Mouse (Mus musculus) lung, embryonic 16.5 days (tissue): ENCODE measurements around the gene 2310030G06Rik. TPM values are rescaled to one million over a fixed set of nuclear protein-coding genes. Genes with fewer than 3 reads are reported as not detected.
A peak's percentile ranks its signal among the peaks of the same experiment; 100 is the strongest.

Source experiments
- ATAC-seq: fragments of 200-750 bp; cut with Nextera tagmentation; 2 replicates; pipeline ENCODE4 v1.8.0; 2017; ENCODE audit warnings: low read depth, mild to moderate bottlenecking, moderate library complexity
- H3K27ac ChIP-seq: fragments of 300-500 bp; sonication (generic); 2 replicates; pipeline ENCODE4 v1.5.1; 2014; ENCODE audit warnings: mild to moderate bottlenecking, control low read depth, low read length
- H3K27me3 ChIP-seq: fragments of 300-500 bp; sonication (generic); 2 replicates; pipeline ENCODE4 v1.6.1; 2014; ENCODE audit warnings: low read depth, low read length, mixed read lengths; ENCODE audit not compliant: control insufficient read depth, insufficient read depth
- H3K36me3 ChIP-seq: fragments of 300-500 bp; sonication (generic); 2 replicates; pipeline ENCODE4 v1.6.1; 2014; ENCODE audit warnings: low read length; ENCODE audit not compliant: control insufficient read depth, insufficient read depth
- H3K4me1 ChIP-seq: fragments of 300-500 bp; sonication (generic); replicated peaks from 2 replicates; pipeline ENCODE4 v1.6.1; 2014; ENCODE audit warnings: low read length, mixed read lengths; ENCODE audit not compliant: control insufficient read depth, insufficient read depth
- H3K4me2 ChIP-seq: fragments of 300-500 bp; sonication (generic); 2 replicates; pipeline ENCODE4 v1.6.1; 2014; ENCODE audit warnings: low read depth, low read length, control low read depth
- H3K4me3 ChIP-seq: fragments of 300-500 bp; sonication (generic); 2 replicates; pipeline ENCODE4 v1.5.1; 2014; ENCODE audit warnings: mild to moderate bottlenecking, low read length, control low read depth
- H3K9ac ChIP-seq: fragments of 300-500 bp; sonication (generic); 2 replicates; pipeline ENCODE4 v1.6.1; 2014; ENCODE audit warnings: low read length, control low read depth
- H3K9me3 ChIP-seq: fragments of 300-500 bp; sonication (generic); 2 replicates; pipeline ENCODE4 v1.6.1; 2016; ENCODE audit warnings: low read length; ENCODE audit not compliant: control insufficient read depth
- WGBS: fragments of 180-500 bp; shearing (Covaris S2); extraction: QIAGEN DNeasy Blood & Tissue Kit; methylation state at CpG from one replicate; pipeline ENCODE4 v1.1.7; 2014; 5-methylcytosine and 5-hydroxymethylcytosine counted together
- polyA plus RNA-seq: library from polyadenylated mRNA; unstranded; fragments of >200 nt; fragmentation: Nextera tagmentation; extraction: Ambion mirVana; gene quantifications from 2 replicates; pipeline ENCODE4 v1.2.1, GENCODE M21; 2015

The 2310030G06Rik gene
- polyA plus RNA-seq, 1 experiment from 2014 or later = 14.9 TPM

- Histone ChIP-seq H3K27ac (no peak overlapping the region), H3K36me3 (no peaks in the 10 kb centered on the region), H3K9me3 (no peaks in the 10 kb centered on the region), H3K4me3 (no peak overlapping the region), H3K9ac (no peak overlapping the region), H3K4me1 (no peaks in the 10 kb centered on the region), H3K4me2 (no peak overlapping the region), H3K27me3 (no peaks in the 10 kb centered on the region)
- WGBS = 14% methylated on average over 4 of the region's 4 CpGs
- ATAC-seq = no peak
Observed at GRCm38 (mm10) chr9:50732560-50732959, 13.8 kb downstream of the 2310030G06Rik start.

- Histone ChIP-seq H3K27me3 (no peaks in the 10 kb centered on the region), H3K9me3 (no peaks in the 10 kb centered on the region), H3K4me3 (no peak overlapping the region), H3K9ac (no peak overlapping the region), H3K4me1 (peaks cover 13% of the 10 kb centered on the region; the same call in 1 of the 2 replicates), H3K27ac (no peak overlapping the region), H3K36me3 (no peaks in the 10 kb centered on the region), H3K4me2 (no peak overlapping the region)
- ATAC-seq = no peak
- WGBS = 27% methylated on average over 4 of the region's 4 CpGs
Observed at GRCm38 (mm10) chr9:50729600-50729999, 16.7 kb downstream of the 2310030G06Rik start.

DNA sequence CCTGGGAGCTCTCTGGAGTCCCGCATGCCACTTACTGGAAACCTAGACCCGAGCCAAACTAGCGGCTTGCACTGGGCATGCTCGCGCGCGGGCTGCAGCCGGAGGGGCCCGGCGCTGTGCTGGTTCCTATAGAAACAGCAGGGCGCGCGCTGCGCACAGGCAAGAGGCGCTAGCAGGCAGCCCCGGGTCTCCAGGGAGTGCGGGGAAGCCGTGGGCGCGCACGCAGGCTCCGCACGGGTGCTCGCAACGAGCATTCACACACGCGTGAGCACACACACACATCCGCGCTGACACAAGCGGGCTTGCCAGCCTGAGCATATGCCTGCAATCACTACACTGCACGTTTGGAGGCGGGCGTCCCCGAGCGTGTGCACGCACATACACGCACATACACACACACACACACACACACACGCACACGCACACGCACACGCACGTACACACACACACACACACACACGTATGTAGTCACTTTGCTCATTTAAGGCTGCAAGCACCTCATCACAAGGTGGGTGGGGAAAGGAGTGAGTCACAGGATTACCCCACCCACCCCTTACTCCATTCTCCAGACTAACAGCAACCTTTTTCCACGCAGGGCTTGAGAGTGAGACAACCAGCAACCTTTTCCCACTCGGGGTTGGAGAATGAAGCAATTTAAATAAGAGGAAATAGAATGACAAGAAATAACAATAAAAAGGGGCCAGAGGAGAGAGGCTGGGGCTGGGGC, 18.2 kb downstream of the 2310030G06Rik start:
- Histone ChIP-seq H3K36me3 (no peaks in the 10 kb centered on the region), H3K9ac (peak overlapping the region; percentile 74), H3K4me3 (peak overlapping the region; percentile 65), H3K4me2 (peak overlapping the region; percentile 91), H3K9me3 (no peaks in the 10 kb centered on the region), H3K27ac (no peak overlapping the region), H3K4me1 (peaks cover 19% of the 10 kb centered on the region), H3K27me3 (no peaks in the 10 kb centered on the region)
- WGBS = under 1% methylated on average over 44 of the region's 45 CpGs
- ATAC-seq = peak; percentile 93

GRCm38 (mm10) chr9:50727171-50727924, 19.0 kb downstream of the 2310030G06Rik start:
- Histone ChIP-seq H3K4me1 (peaks cover 25% of the 10 kb centered on the region), H3K9ac (peak overlapping the region; percentile 74), H3K9me3 (no peaks in the 10 kb centered on the region), H3K4me2 (peak overlapping the region; percentile 91), H3K4me3 (peak overlapping the region; percentile 65), H3K27ac (no peak overlapping the region), H3K27me3 (no peaks in the 10 kb centered on the region), H3K36me3 (no peaks in the 10 kb centered on the region)
- ATAC-seq = 0 out of 2 replicates have a peak, but pooled peaks have one; percentile 10
- 2% methylated on average over 30 of the region's 30 CpGs for WGBS

DNA sequence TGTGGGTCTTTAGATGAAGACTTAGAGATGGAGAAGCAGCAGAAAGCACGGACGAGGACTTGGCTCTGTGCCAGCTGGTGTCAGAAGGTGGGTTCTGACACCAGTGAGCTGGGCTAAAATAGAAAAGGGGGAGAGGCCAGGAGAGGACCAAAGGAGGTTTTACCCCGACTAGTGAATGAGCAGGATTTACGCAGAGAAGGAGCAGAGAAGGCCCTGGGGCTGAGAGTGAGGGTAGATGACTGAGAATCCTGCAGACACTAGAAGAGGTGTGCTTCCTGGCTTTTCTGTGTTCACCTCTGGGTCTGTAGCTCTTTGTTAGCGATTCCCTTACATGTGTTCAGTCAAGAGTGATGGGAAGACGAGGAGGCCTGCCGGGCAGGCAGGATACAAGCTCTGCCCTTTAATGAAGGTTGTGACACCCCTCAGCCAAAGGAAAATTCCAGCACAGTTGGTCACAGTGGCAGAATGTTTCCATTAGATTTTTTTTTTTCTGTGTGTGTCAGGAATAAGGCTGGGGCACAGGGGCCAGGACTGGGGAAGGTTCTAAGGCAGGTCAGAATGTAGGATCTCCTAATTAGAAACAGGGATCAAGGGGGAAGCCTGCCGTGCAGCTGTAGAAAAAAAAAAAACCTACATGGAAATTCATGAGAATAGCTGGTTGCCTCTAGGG, 20.3 kb downstream of the 2310030G06Rik start:
- Histone ChIP-seq H3K27me3 (no peaks in the 10 kb centered on the region), H3K36me3 (no peaks in the 10 kb centered on the region), H3K9ac (no peak overlapping the region), H3K4me1 (peaks cover 31% of the 10 kb centered on the region), H3K9me3 (no peaks in the 10 kb centered on the region), H3K4me2 (no peak overlapping the region), H3K27ac (no peak overlapping the region), H3K4me3 (no peak overlapping the region)
- no peak for ATAC-seq
- 55% methylated on average over 8 of the region's 8 CpGs for WGBS

DNA sequence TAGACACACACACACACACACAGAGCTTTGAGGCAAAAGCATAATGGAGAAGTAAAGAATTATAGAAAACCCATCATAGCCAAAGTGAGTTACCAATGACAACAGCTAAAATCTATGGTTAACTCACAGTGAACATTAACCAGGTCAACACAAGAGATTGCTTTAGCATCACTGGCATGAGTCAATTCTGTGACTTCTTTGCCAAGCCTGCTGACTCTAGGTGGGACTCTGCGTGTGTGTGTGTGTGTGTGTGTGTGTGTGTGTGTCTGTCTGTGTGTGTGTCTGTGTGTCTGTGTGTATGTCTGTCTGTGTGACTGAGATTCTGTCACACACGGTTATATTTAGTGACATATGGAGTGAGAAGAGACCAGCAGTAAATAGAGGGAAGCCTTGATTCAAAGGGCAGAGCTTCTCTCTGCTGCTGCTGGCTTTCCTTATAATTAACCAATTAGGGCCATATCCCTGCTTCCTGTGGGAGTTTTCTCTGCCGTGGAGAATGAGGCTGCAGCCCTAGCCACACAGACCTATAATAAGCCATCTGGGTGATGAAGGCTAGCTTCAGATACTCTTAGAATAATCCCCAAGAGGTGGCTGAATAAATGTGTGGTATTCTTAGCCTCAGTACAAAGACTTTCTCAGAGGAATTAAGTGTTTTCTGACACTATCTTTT, 21.5 kb downstream of the 2310030G06Rik start:
- 43% methylated on average over 3 of the region's 3 CpGs for WGBS
- no peaks in the 10 kb centered on the region for H3K9me3 ChIP-seq
- no peaks in the 10 kb centered on the region for H3K36me3 ChIP-seq
- no peak overlapping the region for H3K4me3 ChIP-seq
- H3K4me2 ChIP-seq = no peak overlapping the region
- H3K9ac ChIP-seq = no peak overlapping the region
- H3K27ac ChIP-seq = no peak overlapping the region
- H3K4me1 ChIP-seq = peaks cover 31% of the 10 kb centered on the region
- no peak for ATAC-seq
- H3K27me3 ChIP-seq = no peaks in the 10 kb centered on the region

DNA sequence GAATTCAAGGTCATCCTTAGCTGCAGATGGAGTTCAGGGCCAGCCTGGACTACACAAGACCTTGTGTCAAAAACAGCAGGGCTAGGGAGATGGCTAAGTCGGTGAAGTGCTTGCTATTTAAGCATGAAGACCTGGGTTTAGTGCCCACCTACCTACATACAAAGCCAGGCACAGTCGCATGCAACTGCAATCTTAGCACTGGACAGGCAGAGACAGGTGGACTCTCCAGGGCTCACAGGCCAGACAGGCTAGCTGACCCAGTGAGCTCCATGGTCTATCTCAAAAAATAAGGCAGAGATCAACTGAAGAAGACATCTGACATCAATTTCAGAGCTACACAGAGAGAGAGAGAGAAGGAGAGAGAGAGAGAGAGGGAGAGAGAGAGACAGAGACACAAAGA, 22.2 kb downstream of the 2310030G06Rik start:
- no peak overlapping the region for H3K9ac ChIP-seq
- no peak overlapping the region for H3K27ac ChIP-seq
- peaks cover 31% of the 10 kb centered on the region for H3K4me1 ChIP-seq
- H3K27me3 ChIP-seq = no peaks in the 10 kb centered on the region
- H3K4me3 ChIP-seq = no peak overlapping the region
- H3K9me3 ChIP-seq = no peaks in the 10 kb centered on the region
- ATAC-seq = no peak
- no peaks in the 10 kb centered on the region for H3K36me3 ChIP-seq
- H3K4me2 ChIP-seq = no peak overlapping the region
- 80% methylated on average over 2 of the region's 2 CpGs for WGBS

DNA sequence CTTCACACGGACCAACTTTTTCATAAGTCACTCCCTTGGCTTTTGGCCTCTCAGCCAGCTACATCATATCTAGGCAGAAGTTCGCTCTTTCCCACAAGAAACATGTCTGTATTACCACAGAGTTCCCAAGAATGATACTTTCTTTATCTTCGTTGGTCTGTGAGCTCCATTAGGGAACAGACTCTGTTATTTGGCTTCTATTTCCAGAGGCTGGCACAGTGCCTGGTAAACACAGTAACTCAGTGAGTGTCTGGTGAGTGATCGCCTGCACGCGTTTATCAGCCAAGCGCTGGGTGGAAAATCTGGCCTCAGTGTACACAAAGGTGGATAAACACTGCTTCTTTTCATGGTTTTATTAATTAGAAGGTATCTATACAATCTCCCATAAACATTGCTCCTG, 22.9 kb downstream of the 2310030G06Rik start:
- no peaks in the 10 kb centered on the region for H3K9me3 ChIP-seq
- no peak overlapping the region for H3K4me3 ChIP-seq
- peak overlapping the region; percentile 85 for H3K27ac ChIP-seq
- peak overlapping the region; percentile 47 for H3K4me2 ChIP-seq
- H3K36me3 ChIP-seq = no peaks in the 10 kb centered on the region
- H3K27me3 ChIP-seq = no peaks in the 10 kb centered on the region
- WGBS = 21% methylated on average over 7 of the region's 7 CpGs
- no peak overlapping the region for H3K9ac ChIP-seq
- ATAC-seq = peak; percentile 73
- H3K4me1 ChIP-seq = peaks cover 31% of the 10 kb centered on the region
